Mouse (Mus musculus) lung, postnatal 0 days (tissue): Measurements from ENCODE around the gene Pgbd1. TPM values are rescaled to one million over a fixed set of nuclear protein-coding genes. Genes with fewer than 3 reads are reported as not detected.

Source experiments
- ATAC-seq: fragments of 200-750 bp; cut with Nextera tagmentation; 2 replicates; pipeline ENCODE4 v1.8.0; 2017; ENCODE audit warnings: moderate library complexity
- DNase-seq: peaks from one replicate; pipeline ENCODE4 v3.0.0-alpha.2; 2016; ENCODE audit warnings: low spot score
- H3K27ac ChIP-seq: fragments of 300-500 bp; sonication (generic); 2 replicates; pipeline ENCODE4 v1.5.1; 2014; ENCODE audit warnings: antibody characterized with exemption, mild to moderate bottlenecking, low read length, mixed read lengths
- H3K27me3 ChIP-seq: fragments of 300-500 bp; sonication (generic); replicated peaks from 2 replicates; pipeline ENCODE4 v1.6.1; 2014; ENCODE audit warnings: low read length, mixed read lengths; ENCODE audit not compliant: insufficient read depth
- H3K36me3 ChIP-seq: fragments of 300-500 bp; sonication (generic); 2 replicates; pipeline ENCODE4 v1.6.1; 2014; ENCODE audit warnings: low read length, mixed read lengths; ENCODE audit not compliant: insufficient read depth
- H3K4me1 ChIP-seq: fragments of 300-500 bp; sonication (generic); 2 replicates; pipeline ENCODE4 v1.6.1; 2014; ENCODE audit warnings: antibody characterized with exemption, low read depth, low read length, mixed read lengths; ENCODE audit not compliant: insufficient read depth
- H3K4me2 ChIP-seq: fragments of 300-500 bp; sonication (generic); replicated peaks from 2 replicates; pipeline ENCODE4 v1.6.1; 2014; ENCODE audit warnings: low read depth, mild to moderate bottlenecking, low read length, moderate library complexity, mixed read lengths
- H3K4me3 ChIP-seq: fragments of 300-500 bp; sonication (generic); 2 replicates; pipeline ENCODE4 v1.5.1; 2014; ENCODE audit warnings: low read depth, low read length
- H3K9ac ChIP-seq: fragments of 300-500 bp; sonication (generic); replicated peaks from 2 replicates; pipeline ENCODE4 v1.6.1; 2014; ENCODE audit warnings: low read depth, mild to moderate bottlenecking
- H3K9me3 ChIP-seq: fragments of 300-500 bp; sonication (generic); 2 replicates; pipeline ENCODE4 v1.6.1; 2016; ENCODE audit warnings: low read length, mixed read lengths
- CTCF ChIP-seq: IDR thresholded peaks from 2 replicates; pipeline ENCODE4 v1.5.1; 2016; ENCODE audit warnings: antibody characterized with exemption, mild to moderate bottlenecking
- EP300 ChIP-seq: IDR thresholded peaks from 2 replicates; pipeline ENCODE4 v1.6.1; 2016; ENCODE audit warnings: antibody characterized with exemption, mild to moderate bottlenecking, control low read depth
- WGBS: fragments of 180-500 bp; shearing (Covaris S2); extraction: QIAGEN DNeasy Blood & Tissue Kit; methylation state at CpG from one replicate; pipeline ENCODE4 v1.1.7; 2014; 5-methylcytosine and 5-hydroxymethylcytosine counted together
- polyA plus RNA-seq: library from polyadenylated mRNA; unstranded; fragments of >200 nt; fragmentation: Nextera tagmentation; extraction: Ambion mirVana; gene quantifications from 2 replicates; pipeline ENCODE4 v1.2.1, GENCODE M21; 2015

Pgbd1 gene
- polyA plus RNA-seq, 1 experiment from 2014 or later = 0.87 TPM

DNA sequence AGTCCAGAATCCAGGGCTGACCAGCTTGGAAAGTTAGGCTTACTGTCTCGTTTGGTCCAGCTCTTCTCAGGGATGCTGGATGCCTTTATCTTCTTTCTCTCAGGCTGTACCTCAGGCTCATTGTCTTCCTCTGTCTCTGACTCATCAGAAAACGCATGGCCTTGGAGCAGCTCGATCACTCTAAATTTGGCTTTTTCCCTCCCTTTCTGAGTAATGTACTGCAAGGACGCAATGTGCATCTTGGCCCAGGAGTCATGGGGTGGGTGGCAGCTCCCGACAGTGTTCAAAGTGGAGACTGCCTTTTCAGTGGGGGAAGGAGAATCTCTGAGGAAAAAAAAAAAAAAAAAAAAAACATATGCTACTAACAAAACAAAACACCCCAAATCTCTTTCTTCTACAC, 17.6 kb downstream of the Pgbd1 start:
- Histone ChIP-seq H3K27me3 (no peaks in the 10 kb centered on the region), H3K9me3 (no peaks in the 10 kb centered on the region), H3K4me3 (no peak overlapping the region), H3K4me2 (no peak overlapping the region), H3K9ac (no peak overlapping the region), H3K27ac (no peak overlapping the region), H3K4me1 (no peaks in the 10 kb centered on the region), H3K36me3 (no peaks in the 10 kb centered on the region)
- ATAC-seq (no peak), DNase-seq (no peak)
- WGBS = 61% methylated on average over 5 of the region's 5 CpGs
- TF ChIP-seq EP300 = no peak
- TF ChIP-seq CTCF = no peak

DNA sequence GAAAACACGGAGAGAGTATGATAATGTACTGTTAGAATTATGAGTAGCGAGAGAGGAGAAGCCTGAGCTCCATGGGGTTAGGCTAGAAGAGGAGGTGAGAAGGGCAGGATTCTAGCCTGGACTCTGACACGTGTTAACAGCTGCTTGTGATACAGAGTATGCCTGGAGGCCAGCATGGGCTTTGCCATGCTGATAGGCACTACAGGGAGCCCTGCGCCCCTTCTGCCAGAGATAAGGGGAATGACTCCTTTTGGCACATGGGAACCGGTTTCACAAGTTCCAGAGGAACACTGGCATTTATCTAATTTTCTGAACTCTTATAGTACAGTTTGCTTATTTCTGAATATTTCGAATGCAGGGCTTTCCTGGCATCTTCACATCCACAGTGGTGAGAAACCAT, 22.0 kb downstream of the Pgbd1 start:
- Histone ChIP-seq H3K9ac (no peak overlapping the region), H3K27ac (no peak overlapping the region), H3K4me3 (no peak overlapping the region), H3K9me3 (no peaks in the 10 kb centered on the region), H3K27me3 (no peaks in the 10 kb centered on the region), H3K36me3 (no peaks in the 10 kb centered on the region), H3K4me1 (no peaks in the 10 kb centered on the region), H3K4me2 (no peak overlapping the region)
- no peak for ATAC-seq
- DNase-seq = no peak
- WGBS = 43% methylated on average over 6 of the region's 6 CpGs
- no peak for TF ChIP-seq EP300
- TF ChIP-seq CTCF = no peak

DNA sequence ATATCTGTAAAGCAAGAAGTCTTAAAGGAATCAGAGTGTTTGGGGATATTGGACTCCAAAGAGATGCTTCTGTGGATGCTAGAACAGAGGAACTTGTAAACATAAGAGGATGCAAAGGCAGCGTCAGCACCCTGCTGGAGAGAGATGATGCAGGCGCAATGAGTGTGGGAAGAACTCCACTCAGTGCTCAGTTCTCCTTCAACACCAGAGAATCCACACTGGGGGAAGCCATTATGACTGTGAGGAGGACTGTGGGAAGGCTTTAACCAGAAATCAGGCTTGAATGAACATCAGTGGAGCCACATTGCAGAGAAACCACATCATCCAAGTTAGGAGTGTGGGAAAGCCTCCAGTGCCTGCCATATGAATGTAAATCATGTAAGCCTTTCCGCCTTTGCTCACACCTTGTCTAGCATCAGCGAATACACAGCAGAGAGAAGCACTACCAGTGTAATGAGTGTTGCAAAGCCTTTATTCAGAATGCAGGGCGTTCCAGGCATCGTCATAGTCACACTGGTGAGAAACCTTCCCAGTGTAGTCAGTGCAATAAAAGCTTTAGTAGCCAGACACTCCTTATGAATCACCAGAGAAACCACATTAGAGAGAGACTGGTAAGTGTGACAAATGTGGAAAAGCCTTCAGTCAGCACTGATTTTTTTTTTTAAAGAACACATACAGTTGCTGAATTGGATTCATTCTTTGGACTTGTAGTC, 23.4 kb downstream of the Pgbd1 start:
- H3K27me3 ChIP-seq = no peaks in the 10 kb centered on the region
- H3K9me3 ChIP-seq = no peaks in the 10 kb centered on the region
- DNase-seq = no peak
- no peak overlapping the region for H3K4me2 ChIP-seq
- no peak for ATAC-seq
- WGBS = 80% methylated on average over 6 of the region's 6 CpGs
- no peak overlapping the region for H3K27ac ChIP-seq
- no peak overlapping the region for H3K9ac ChIP-seq
- H3K4me3 ChIP-seq = no peak overlapping the region
- H3K36me3 ChIP-seq = no peaks in the 10 kb centered on the region
- TF ChIP-seq EP300 (no peak), CTCF (no peak)
- no peaks in the 10 kb centered on the region for H3K4me1 ChIP-seq

DNA sequence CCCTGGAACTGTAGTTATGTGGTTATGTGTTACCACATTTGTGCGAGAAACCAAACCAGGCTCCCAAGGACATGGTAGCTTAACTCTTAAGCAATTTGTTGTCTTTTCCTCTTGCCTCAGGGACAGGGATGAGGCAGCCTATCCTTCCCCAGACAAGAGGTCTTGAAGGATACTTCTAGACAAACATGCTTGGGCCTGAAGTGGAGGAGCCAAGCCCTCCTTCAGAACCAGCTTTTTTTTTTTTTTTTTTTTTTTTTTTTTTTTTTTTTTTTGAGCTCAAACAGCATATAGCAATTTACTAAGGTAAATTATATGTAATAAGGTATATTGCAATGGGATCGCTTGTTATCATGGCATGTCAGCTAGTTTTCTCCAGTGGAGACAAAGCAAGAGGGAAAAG, 25.1 kb downstream of the Pgbd1 start:
- Histone ChIP-seq H3K27me3 (no peaks in the 10 kb centered on the region), H3K4me3 (no peak overlapping the region), H3K27ac (no peak overlapping the region), H3K4me1 (no peaks in the 10 kb centered on the region), H3K9me3 (no peaks in the 10 kb centered on the region), H3K4me2 (no peak overlapping the region), H3K36me3 (no peaks in the 10 kb centered on the region), H3K9ac (no peak overlapping the region)
- no peak for TF ChIP-seq EP300
- TF ChIP-seq CTCF = no peak
- DNase-seq (no peak), ATAC-seq (no peak)
- WGBS = 73% methylated on average over 2 of the region's 2 CpGs

DNA sequence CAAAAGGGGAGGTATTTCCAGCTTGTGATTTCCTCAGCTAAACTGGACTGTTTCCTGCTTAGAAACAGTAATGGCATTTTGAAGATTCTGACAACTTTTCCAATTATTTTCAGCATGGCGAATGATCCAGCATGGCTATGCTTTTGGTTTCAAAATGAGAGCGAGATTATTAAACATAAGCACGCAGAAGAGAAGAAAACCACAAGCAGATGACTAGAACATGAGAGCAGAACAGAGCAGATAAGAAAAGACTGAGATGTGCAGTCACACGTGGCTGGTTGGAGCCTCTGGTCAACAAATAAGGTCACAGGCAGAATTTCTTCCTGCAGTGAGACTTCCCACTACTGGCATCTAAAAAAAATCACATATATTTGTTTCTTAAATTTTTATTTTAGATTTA, 25.6 kb downstream of the Pgbd1 start:
- Histone ChIP-seq H3K27ac (0 out of 2 replicates have a peak overlapping the region, but pooled peaks have one; percentile 15), H3K9ac (no peak overlapping the region), H3K27me3 (no peaks in the 10 kb centered on the region), H3K36me3 (no peaks in the 10 kb centered on the region), H3K9me3 (no peaks in the 10 kb centered on the region), H3K4me3 (no peak overlapping the region), H3K4me1 (no peaks in the 10 kb centered on the region), H3K4me2 (peak overlapping the region; percentile 17; the same call in 1 of the 2 replicates)
- 55% methylated on average over 4 of the region's 4 CpGs for WGBS
- DNase-seq (no peak), ATAC-seq (no peak)
- TF ChIP-seq EP300 (no peak), CTCF (no peak)

DNA sequence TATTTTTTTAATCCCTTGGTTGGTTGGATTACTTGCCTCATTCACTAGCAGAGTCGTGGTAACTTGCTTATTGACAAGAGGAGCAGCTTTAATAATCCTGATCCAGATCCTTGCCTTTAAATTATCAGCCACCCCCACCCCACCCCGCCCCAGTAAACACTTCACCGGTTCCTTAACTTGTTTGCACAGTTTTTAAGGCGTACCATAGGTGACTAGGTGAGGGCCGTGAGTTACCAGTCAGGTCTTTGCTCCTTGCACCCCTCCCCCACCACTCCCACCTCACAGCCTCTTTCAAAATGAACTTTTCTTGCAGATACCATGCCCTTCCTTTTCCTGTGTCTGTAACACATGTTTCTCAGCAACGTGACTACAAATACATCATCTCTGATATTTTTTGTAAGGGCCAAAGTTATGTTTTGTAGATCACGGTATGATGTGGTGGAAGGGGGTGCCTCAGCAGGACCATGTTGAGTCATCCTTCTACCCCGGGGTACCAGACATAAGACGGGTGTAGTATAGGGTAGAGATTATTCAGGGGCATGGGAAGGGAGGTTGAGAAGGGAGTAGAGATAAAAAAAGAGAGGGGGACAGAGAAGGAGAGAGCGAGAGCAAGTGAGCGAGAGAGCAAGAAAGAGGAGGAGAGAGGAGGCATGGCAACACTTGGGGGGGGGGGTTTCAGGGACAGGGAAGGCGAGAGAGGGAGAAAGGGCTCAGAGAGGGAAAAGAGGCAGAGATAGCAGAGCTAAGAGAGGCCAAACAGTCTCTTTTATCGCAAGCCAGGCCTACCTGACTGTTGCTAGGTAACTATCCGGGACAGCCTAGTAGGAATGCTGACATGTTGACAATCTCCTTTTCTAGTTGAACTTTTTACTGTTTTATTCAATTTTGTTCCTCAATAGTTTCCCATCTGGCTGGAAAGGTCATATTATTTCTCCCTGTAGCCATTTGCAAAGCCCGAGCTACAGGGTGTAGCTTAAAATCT, 26.3 kb downstream of the Pgbd1 start:
- H3K4me3 ChIP-seq = no peak overlapping the region
- 0 out of 2 replicates have a peak overlapping the region, but pooled peaks have one; percentile 15 for H3K27ac ChIP-seq
- H3K4me1 ChIP-seq = no peaks in the 10 kb centered on the region
- H3K27me3 ChIP-seq = no peaks in the 10 kb centered on the region
- WGBS = 44% methylated on average over 15 of the region's 15 CpGs
- H3K9ac ChIP-seq = no peak overlapping the region
- no peak for TF ChIP-seq EP300
- no peak for TF ChIP-seq CTCF
- ATAC-seq (peak; percentile 68; the same call in 1 of the 2 replicates), DNase-seq (peak; percentile 65)
- no peaks in the 10 kb centered on the region for H3K36me3 ChIP-seq
- H3K9me3 ChIP-seq = no peaks in the 10 kb centered on the region
- peak overlapping the region; percentile 17; the same call in 1 of the 2 replicates for H3K4me2 ChIP-seq
